Mouse (Mus musculus): ENCODE results near the gene Ash1l.

- TF ChIP-seq POLR2A (IDR thresholded peaks at IDR 0.05; ENCODE audit: low read depth, low read length) (no peak), CTCF (IDR thresholded peaks at IDR 0.05; ENCODE audit: extremely low read depth, insufficient read depth, insufficient read length, insufficient replicate concordance) (no peak)
Measured at GRCm38 (mm10) chr3:88939071-88939470, 11.4 kb upstream of the Ash1l start.
